Mouse (Mus musculus) ES-E14 (cell line): ENCODE measurements around the gene Ift27. TPM values are rescaled to one million over a fixed set of nuclear protein-coding genes. Genes with fewer than 3 reads are reported as not detected.

Experiments
- DNase-seq: peaks from one replicate; pipeline ENCODE4 v3.0.0-alpha.2; 2013; ENCODE audit warnings: low read depth, low spot score
- H3K27ac ChIP-seq: 2 replicates; pipeline ENCODE4 v1.5.1; 2012; ENCODE audit warnings: low read depth, mild to moderate bottlenecking, low read length, moderate library complexity, mixed read lengths; ENCODE audit not compliant: poor library complexity, insufficient read depth, severe bottlenecking
- H3K36me3 ChIP-seq: 2 replicates; pipeline ENCODE4 v1.6.1; 2012; ENCODE audit warnings: mild to moderate bottlenecking, low read length, moderate library complexity, mixed read lengths; ENCODE audit not compliant: control insufficient read depth, poor library complexity, insufficient read depth, severe bottlenecking
- H3K4me1 ChIP-seq, 2 experiments: fragments of 150-350 bp in 1 of 2; sonication (generic) in 1 of 2; 2 replicates each; pipeline ENCODE4 v1.6.1; 2012; ENCODE audit warnings: low read length in 2 of 2, mild to moderate bottlenecking in 1 of 2, mixed read lengths in 1 of 2; ENCODE audit not compliant: control insufficient read depth in 2 of 2, insufficient read depth in 2 of 2, poor library complexity in 1 of 2
- H3K4me3 ChIP-seq, 2 experiments: fragments of 150-350 bp in 1 of 2; sonication (generic) in 1 of 2; 2 replicates each; pipeline ENCODE4 v1.5.1; 2012; ENCODE audit warnings: low read length in 2 of 2, low read depth in 1 of 2, mild to moderate bottlenecking in 1 of 2, mixed read lengths in 1 of 2; ENCODE audit not compliant: insufficient read depth in 1 of 2, poor library complexity in 1 of 2, severe bottlenecking in 1 of 2
- H3K9ac ChIP-seq: 2 replicates; pipeline ENCODE4 v1.6.1; 2012; ENCODE audit warnings: low read depth, mild to moderate bottlenecking, low read length, mixed read lengths; ENCODE audit not compliant: poor library complexity, insufficient read depth, severe bottlenecking
- H3K9me3 ChIP-seq: fragments of 150-350 bp; sonication (generic); 2 replicates; pipeline ENCODE4 v1.6.1; 2012; ENCODE audit warnings: low read depth, mild to moderate bottlenecking, low read length; ENCODE audit not compliant: control insufficient read depth, insufficient read depth
- CHD2 ChIP-seq: IDR thresholded peaks from 2 replicates; pipeline ENCODE4 v1.6.1; 2014; ENCODE audit warnings: mild to moderate bottlenecking, low read depth, low read length, inconsistent platforms
- HCFC1 ChIP-seq: IDR thresholded peaks from 2 replicates; pipeline ENCODE4 v1.6.1; 2012; ENCODE audit warnings: low read length, inconsistent platforms, borderline replicate concordance; ENCODE audit not compliant: insufficient read depth
- MAFK ChIP-seq: IDR thresholded peaks from 2 replicates; pipeline ENCODE4 v1.6.1; 2014; ENCODE audit warnings: mild to moderate bottlenecking, low read depth, low read length, inconsistent platforms; ENCODE audit not compliant: insufficient read depth
- ZC3H11A ChIP-seq: IDR thresholded peaks from 2 replicates; pipeline ENCODE4 v1.6.1; 2012; ENCODE audit warnings: low read depth, mild to moderate bottlenecking, inconsistent platforms, low read length, borderline replicate concordance
- ZNF384 ChIP-seq: IDR thresholded peaks from 2 replicates; pipeline ENCODE4 v1.6.1; 2012; ENCODE audit warnings: low read depth, low read length, inconsistent platforms
- in situ Hi-C, 2 experiments: fragments of 600-800 bp; cut with MboI; formaldehyde crosslinking; loops; one replicate each; pipeline ENCODE4 v1.15.1; 2025; ENCODE audit warnings: low sequenced_read_pairs in 2 of 2, inconsistent platforms in 1 of 2; ENCODE audit not compliant: unreplicated experiment in 2 of 2
- total RNA-seq: library from RNA; depleted of rRNA; stranded (reverse); fragments of 300-350 nt; gene quantifications from 2 replicates; pipeline ENCODE4 v1.2.3, GENCODE M21; 2012

Gene Ift27
- total RNA-seq, 1 experiment, result 12.6 TPM

DNA sequence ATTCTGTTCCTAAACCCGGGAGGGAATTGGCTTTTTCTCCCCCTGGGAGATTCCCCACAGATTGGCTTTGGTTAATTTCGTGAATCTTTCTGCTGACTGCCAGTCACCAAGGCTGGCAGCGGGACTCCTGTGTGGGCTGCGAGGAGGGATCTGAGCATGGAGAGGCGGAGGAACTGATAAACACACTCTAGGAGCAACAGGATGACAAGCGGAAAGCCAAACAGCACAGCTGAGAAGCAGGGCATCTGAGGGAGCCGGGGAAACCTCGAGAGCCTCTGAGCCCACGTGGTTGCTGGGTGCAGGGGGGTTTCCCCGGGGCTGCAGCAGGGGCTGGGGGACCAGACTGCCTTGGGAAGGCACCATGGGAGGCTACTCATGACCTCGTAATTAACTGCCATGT, 4.3 kb downstream of the Ift27 start:
- H3K4me3 ChIP-seq, result no peak overlapping the region
- peaks cover 0 to 7% of the 10 kb centered on the region in 2 experiments; a peak in 1 of 4 replicates for H3K4me1 ChIP-seq
- no peaks in the 10 kb centered on the region for H3K9me3 ChIP-seq
- H3K36me3 ChIP-seq, result no peaks in the 10 kb centered on the region; the same call in 1 of the 2 replicates
- no peak overlapping the region for H3K27ac ChIP-seq
- DNase-seq, result no peak
- no peak overlapping the region for H3K9ac ChIP-seq
- in situ Hi-C loops, result no loop called here
- no peak for TF ChIP-seq MAFK
- TF ChIP-seq ZC3H11A, result no peak
- TF ChIP-seq CHD2, result no peak
- no peak for TF ChIP-seq HCFC1

DNA sequence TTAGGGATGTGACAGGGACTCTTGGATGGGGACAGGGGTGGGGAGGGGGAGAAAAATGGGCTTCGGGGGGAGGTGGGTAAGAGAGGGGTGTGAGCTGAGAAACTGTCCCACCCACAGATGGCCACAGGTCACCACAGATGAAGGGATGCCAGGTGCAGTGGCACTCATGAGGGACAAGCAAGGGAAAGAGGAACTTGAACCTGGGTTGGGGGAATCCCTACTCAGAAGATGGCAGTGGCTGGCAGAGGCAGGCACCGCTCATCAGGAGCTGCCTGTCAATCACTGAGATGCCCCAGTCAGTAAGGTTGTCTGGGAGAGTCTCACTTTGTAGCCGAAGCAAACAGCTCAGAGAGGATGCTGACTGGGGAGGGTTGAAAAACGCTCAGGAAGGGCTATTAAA, 8.6 kb downstream of the Ift27 start:
- H3K4me3 ChIP-seq, result no peak overlapping the region
- in situ Hi-C loops, result no loop called here
- no peak overlapping the region for H3K9ac ChIP-seq
- DNase-seq, result no peak
- no peak overlapping the region for H3K27ac ChIP-seq
- H3K36me3 ChIP-seq, result peaks cover 8% of the 10 kb centered on the region; the same call in 1 of the 2 replicates
- no peak for TF ChIP-seq CHD2
- no peak for TF ChIP-seq ZNF384
- no peak for TF ChIP-seq MAFK
- no peak for TF ChIP-seq HCFC1
- no peaks in the 10 kb centered on the region for H3K9me3 ChIP-seq
- no peaks in the 10 kb centered on the region for H3K4me1 ChIP-seq

DNA sequence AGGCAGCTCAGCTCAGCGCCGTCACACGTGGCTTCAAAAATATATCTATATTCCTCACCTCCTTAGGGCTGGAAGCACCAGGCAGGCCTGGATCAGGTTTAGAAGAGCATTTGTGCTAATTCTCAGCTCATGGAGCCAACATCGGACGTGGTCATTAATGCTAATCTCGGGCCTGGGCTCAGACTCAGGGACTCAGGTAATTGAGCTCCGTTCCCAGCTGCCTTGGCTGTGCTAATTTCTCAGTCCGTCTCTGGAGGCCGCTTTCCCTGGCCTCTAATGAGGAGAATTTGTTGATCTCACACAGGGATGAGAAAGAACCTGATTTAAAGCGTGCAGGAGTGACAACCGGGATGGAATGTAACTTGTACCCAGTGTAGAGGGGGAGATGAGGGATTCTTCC, 9.4 kb downstream of the Ift27 start:
- H3K36me3 ChIP-seq, result peaks cover 8% of the 10 kb centered on the region; the same call in 1 of the 2 replicates
- no peaks in the 10 kb centered on the region for H3K4me1 ChIP-seq
- H3K9ac ChIP-seq, result no peak overlapping the region
- no peak overlapping the region for H3K4me3 ChIP-seq
- TF ChIP-seq ZC3H11A (no peak), CHD2 (no peak), MAFK (no peak), HCFC1 (no peak), ZNF384 (no peak)
- H3K27ac ChIP-seq, result no peak overlapping the region; the same call in 1 of the 2 replicates
- DNase-seq, result no peak
- in situ Hi-C loops, result no loop called here
- no peaks in the 10 kb centered on the region for H3K9me3 ChIP-seq

DNA sequence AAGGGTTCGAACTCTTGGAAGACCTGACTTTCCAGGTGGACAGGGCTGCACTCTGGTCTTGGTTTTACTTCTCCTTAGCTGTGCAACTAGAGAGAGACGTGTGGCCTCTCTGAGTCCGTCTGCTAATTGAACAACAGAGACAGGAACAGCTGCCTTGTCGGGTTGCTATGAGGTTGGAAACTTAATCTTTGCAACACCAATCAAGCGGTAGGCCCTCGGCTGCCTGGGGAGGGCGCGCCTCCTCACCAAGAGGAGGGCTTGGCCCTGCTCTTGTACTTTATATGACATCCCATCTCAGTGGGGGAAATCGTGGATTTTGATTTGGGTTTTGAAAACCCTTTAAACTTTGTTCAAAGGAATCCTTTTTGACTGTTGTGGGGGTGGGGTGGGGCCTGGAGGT, 12.0 kb downstream of the Ift27 start:
- Histone ChIP-seq H3K27ac (no peak overlapping the region), H3K4me1 (no peaks in the 10 kb centered on the region), H3K9me3 (no peaks in the 10 kb centered on the region), H3K9ac (no peak overlapping the region), H3K4me3 (no peak overlapping the region), H3K36me3 (peaks cover 8% of the 10 kb centered on the region; the same call in 1 of the 2 replicates)
- TF ChIP-seq ZC3H11A (no peak), HCFC1 (no peak), MAFK (no peak), ZNF384 (no peak), CHD2 (no peak)
- DNase-seq, result no peak
- in situ Hi-C loops, result no loop called here

DNA sequence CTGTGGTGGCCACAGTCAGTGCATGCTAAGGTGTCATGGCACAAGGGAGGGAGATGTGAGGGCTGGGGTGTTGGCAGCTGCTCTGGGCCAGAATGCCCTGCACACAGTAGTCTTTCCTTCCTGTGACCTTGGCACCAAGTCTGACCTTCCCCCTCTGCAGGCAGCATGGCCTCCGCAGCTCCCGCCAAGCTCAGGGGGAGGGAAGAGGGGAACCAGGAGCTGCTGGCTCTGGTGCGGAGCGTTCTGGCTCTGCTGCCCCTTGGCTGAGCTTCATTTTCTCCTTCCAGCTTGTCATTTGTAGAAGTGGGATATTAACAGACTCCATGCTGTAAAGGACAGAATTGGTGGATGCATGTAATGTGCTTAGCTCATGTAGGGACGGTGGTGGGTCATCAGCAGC, 15.6 kb downstream of the Ift27 start:
- in situ Hi-C loops, result no loop called here
- Histone ChIP-seq H3K4me1 (no peaks in the 10 kb centered on the region), H3K9me3 (no peaks in the 10 kb centered on the region), H3K36me3 (peaks cover 3% of the 10 kb centered on the region; the same call in 1 of the 2 replicates), H3K9ac (no peak overlapping the region), H3K27ac (no peak overlapping the region), H3K4me3 (no peak overlapping the region)
- DNase-seq, result no peak
- TF ChIP-seq HCFC1 (no peak), MAFK (no peak), ZC3H11A (no peak), CHD2 (no peak), ZNF384 (no peak)
